Mouse (Mus musculus) liver, embryonic 11.5 days (tissue): ENCODE measurements around the gene Slc36a3. TPM values are rescaled to one million over a fixed set of nuclear protein-coding genes. Genes with fewer than 3 reads are reported as not detected.

Experiments used
- ATAC-seq: fragments of 200-750 bp; cut with Nextera tagmentation; replicated peaks from 2 replicates; pipeline ENCODE4 v1.8.0; 2017; ENCODE audit warnings: moderate number of reproducible peaks, mild to moderate bottlenecking, moderate TSS enrichment, moderate library complexity; ENCODE audit not compliant: low FRiP score
- DNase-seq: peaks from one replicate; pipeline ENCODE4 v3.0.0-alpha.2; 2017; ENCODE audit warnings: low spot score
- H3K27ac ChIP-seq: fragments of 300-500 bp; sonication (generic); 2 replicates; pipeline ENCODE4 v1.5.1; 2014; ENCODE audit warnings: mild to moderate bottlenecking, low read depth, low read length, control low read depth
- H3K27me3 ChIP-seq: fragments of 300-500 bp; sonication (generic); replicated peaks from 2 replicates; pipeline ENCODE4 v1.6.1; 2014; ENCODE audit warnings: low read length, mixed read lengths; ENCODE audit not compliant: control insufficient read depth, insufficient read depth
- H3K36me3 ChIP-seq: fragments of 300-500 bp; sonication (generic); 2 replicates; pipeline ENCODE4 v1.6.1; 2014; ENCODE audit warnings: mild to moderate bottlenecking, low read length, moderate library complexity, mixed read lengths; ENCODE audit not compliant: control insufficient read depth, insufficient read depth
- H3K4me1 ChIP-seq: fragments of 300-500 bp; sonication (generic); replicated peaks from 2 replicates; pipeline ENCODE4 v1.6.1; 2014; ENCODE audit warnings: low read length, mixed read lengths; ENCODE audit not compliant: control insufficient read depth, insufficient read depth
- H3K4me2 ChIP-seq: fragments of 300-500 bp; sonication (generic); 2 replicates; pipeline ENCODE4 v1.6.1; 2014; ENCODE audit warnings: mild to moderate bottlenecking, control low read depth, moderate library complexity
- H3K4me3 ChIP-seq: fragments of 300-500 bp; sonication (generic); 2 replicates; pipeline ENCODE4 v1.5.1; 2014; ENCODE audit warnings: low read depth, low read length, control low read depth
- H3K9ac ChIP-seq: fragments of 300-500 bp; sonication (generic); 2 replicates; pipeline ENCODE4 v1.6.1; 2014; ENCODE audit warnings: low read depth, low read length, control low read depth
- H3K9me3 ChIP-seq: fragments of 300-500 bp; sonication (generic); 2 replicates; pipeline ENCODE4 v1.6.1; 2016; ENCODE audit warnings: low read length, inconsistent platforms, mixed read lengths; ENCODE audit not compliant: control insufficient read depth
- WGBS: fragments of 180-500 bp; shearing (Covaris S2); extraction: QIAGEN DNeasy Blood & Tissue Kit; methylation state at CpG from one replicate; pipeline ENCODE4 v1.1.7; 2014; 5-methylcytosine and 5-hydroxymethylcytosine counted together
- polyA plus RNA-seq: library from polyadenylated mRNA; unstranded; fragments of >200 nt; fragmentation: Nextera tagmentation; extraction: Ambion mirVana; gene quantifications from 2 replicates; pipeline ENCODE4 v1.2.1, GENCODE M21; 2014

Slc36a3 gene
- polyA plus RNA-seq, 1 experiment from 2014 or later = not detected

- Histone ChIP-seq H3K36me3 (no peaks in the 10 kb centered on the region), H3K9ac (no peak overlapping the region), H3K9me3 (no peaks in the 10 kb centered on the region), H3K27me3 (no peaks in the 10 kb centered on the region), H3K4me2 (no peak overlapping the region), H3K4me3 (no peak overlapping the region), H3K4me1 (no peaks in the 10 kb centered on the region), H3K27ac (no peak overlapping the region)
- DNase-seq = no peak
- whole genome bisulfite sequencing = 80% methylated on average over 3 of the region's 3 CpGs
- no peak for ATAC-seq
Observed at GRCm38 (mm10) chr11:55179856-55180255, 28.3 kb upstream of the Slc36a3 start.

- Histone ChIP-seq H3K9ac (no peak overlapping the region), H3K4me3 (no peak overlapping the region), H3K27ac (no peak overlapping the region), H3K4me1 (no peaks in the 10 kb centered on the region), H3K36me3 (no peaks in the 10 kb centered on the region), H3K27me3 (no peaks in the 10 kb centered on the region), H3K4me2 (no peak overlapping the region), H3K9me3 (no peaks in the 10 kb centered on the region)
- 79% methylated on average over 4 of the region's 4 CpGs for WGBS
- DNase-seq (no peak), ATAC-seq (no peak)
Observed at GRCm38 (mm10) chr11:55178830-55179229, 27.3 kb upstream of the Slc36a3 start.

GRCm38 (mm10) chr11:55170501-55170900, 19.0 kb upstream of the Slc36a3 start:
- no peak overlapping the region for H3K4me2 ChIP-seq
- no peak overlapping the region for H3K27ac ChIP-seq
- DNase-seq = no peak
- no peak overlapping the region for H3K4me3 ChIP-seq
- no peaks in the 10 kb centered on the region for H3K9me3 ChIP-seq
- 0 out of 2 replicates have a peak, but pooled peaks cover 3% of the 10 kb centered on the region for H3K27me3 ChIP-seq
- no peaks in the 10 kb centered on the region for H3K4me1 ChIP-seq
- no peak for ATAC-seq
- WGBS = 86% methylated on average over 4 of the region's 4 CpGs
- H3K36me3 ChIP-seq = no peaks in the 10 kb centered on the region
- H3K9ac ChIP-seq = no peak overlapping the region

- H3K4me1 ChIP-seq = no peaks in the 10 kb centered on the region
- H3K36me3 ChIP-seq = no peaks in the 10 kb centered on the region
- WGBS = 84% methylated on average over 6 of the region's 6 CpGs
- H3K4me2 ChIP-seq = no peak overlapping the region
- ATAC-seq (no peak), DNase-seq (no peak)
- 0 out of 2 replicates have a peak, but pooled peaks cover 3% of the 10 kb centered on the region for H3K27me3 ChIP-seq
- no peak overlapping the region for H3K9ac ChIP-seq
- H3K9me3 ChIP-seq = no peaks in the 10 kb centered on the region
- H3K27ac ChIP-seq = no peak overlapping the region
- no peak overlapping the region for H3K4me3 ChIP-seq
Observed at GRCm38 (mm10) chr11:55168914-55169313, 17.4 kb upstream of the Slc36a3 start.

- Histone ChIP-seq H3K4me1 (no peaks in the 10 kb centered on the region), H3K36me3 (no peaks in the 10 kb centered on the region), H3K9me3 (no peaks in the 10 kb centered on the region), H3K27ac (no peak overlapping the region), H3K4me3 (no peak overlapping the region), H3K27me3 (0 out of 2 replicates have a peak, but pooled peaks cover 3% of the 10 kb centered on the region), H3K9ac (no peak overlapping the region), H3K4me2 (no peak overlapping the region)
- DNase-seq (no peak), ATAC-seq (no peak)
- WGBS = 82% methylated on average over 4 of the region's 4 CpGs
Observed at GRCm38 (mm10) chr11:55168504-55168903, 17.0 kb upstream of the Slc36a3 start.

- Histone ChIP-seq H3K27me3 (no peaks in the 10 kb centered on the region), H3K9me3 (no peaks in the 10 kb centered on the region), H3K4me2 (no peak overlapping the region), H3K4me1 (no peaks in the 10 kb centered on the region), H3K4me3 (no peak overlapping the region), H3K9ac (no peak overlapping the region), H3K27ac (no peak overlapping the region), H3K36me3 (no peaks in the 10 kb centered on the region)
- DNase-seq = no peak
- WGBS = 79% methylated on average over 7 of the region's 7 CpGs
- ATAC-seq = no peak
Observed at GRCm38 (mm10) chr11:55165748-55166147, 14.2 kb upstream of the Slc36a3 start.

GRCm38 (mm10) chr11:55164723-55165122, 13.2 kb upstream of the Slc36a3 start:
- Histone ChIP-seq H3K9ac (no peak overlapping the region), H3K4me3 (no peak overlapping the region), H3K36me3 (no peaks in the 10 kb centered on the region), H3K27ac (no peak overlapping the region), H3K4me1 (no peaks in the 10 kb centered on the region), H3K27me3 (no peaks in the 10 kb centered on the region), H3K4me2 (no peak overlapping the region), H3K9me3 (no peaks in the 10 kb centered on the region)
- 33% methylated on average over 3 of the region's 3 CpGs for WGBS
- no peak for DNase-seq
- ATAC-seq = no peak

- H3K4me1 ChIP-seq = no peaks in the 10 kb centered on the region
- no peaks in the 10 kb centered on the region for H3K36me3 ChIP-seq
- no peak overlapping the region for H3K4me2 ChIP-seq
- no peaks in the 10 kb centered on the region for H3K27me3 ChIP-seq
- no peak overlapping the region for H3K27ac ChIP-seq
- DNase-seq = peak; percentile 47
- no peak overlapping the region for H3K9ac ChIP-seq
- H3K4me3 ChIP-seq = no peak overlapping the region
- WGBS = 40% methylated on average over 9 of the region's 9 CpGs
- H3K9me3 ChIP-seq = no peaks in the 10 kb centered on the region
- ATAC-seq = peak; percentile 18; the same call in 1 of the 2 replicates
Observed at GRCm38 (mm10) chr11:55162670-55163069, 11.2 kb upstream of the Slc36a3 start.

GRCm38 (mm10) chr11:55158785-55159359, 7.4 kb upstream of the Slc36a3 start:
- no peak overlapping the region for H3K4me3 ChIP-seq
- 49% methylated on average over 13 of the region's 13 CpGs for WGBS
- H3K4me2 ChIP-seq = no peak overlapping the region
- H3K9ac ChIP-seq = no peak overlapping the region
- DNase-seq (peak; percentile 69), ATAC-seq (peak; percentile 29; the same call in 1 of the 2 replicates)
- no peaks in the 10 kb centered on the region; the same call in 1 of the 2 replicates for H3K4me1 ChIP-seq
- H3K9me3 ChIP-seq = no peaks in the 10 kb centered on the region
- H3K27me3 ChIP-seq = no peaks in the 10 kb centered on the region
- H3K36me3 ChIP-seq = no peaks in the 10 kb centered on the region
- no peak overlapping the region for H3K27ac ChIP-seq
